Mouse (Mus musculus) layer of hippocampus, adult 9-10 months (tissue): ENCODE results near the gene Dclk1.

ENCODE experiments used
- DNase-seq: peaks from one replicate; pipeline ENCODE4 v3.0.0; 2022; ENCODE audit warnings: low spot score

Dclk1 gene

GRCm38 (mm10) chr3:55499298-55499697 is 257.1 kb downstream of the Dclk1 start:
- DNase-seq: no peak

GRCm38 (mm10) chr3:55510198-55510597 is 268.0 kb downstream of the Dclk1 start:
- no peak for DNase-seq

GRCm38 (mm10) chr3:55511658-55512057 is 269.5 kb downstream of the Dclk1 start:
- DNase-seq: no peak

GRCm38 (mm10) chr3:55515966-55516365 is 273.8 kb downstream of the Dclk1 start:
- no peak for DNase-seq

- no peak for DNase-seq
These were observed 275.4 kb downstream of the Dclk1 start for GRCm38 (mm10) chr3:55517454-55518014.

GRCm38 (mm10) chr3:55520240-55521180 is 278.3 kb downstream of the Dclk1 start:
- DNase-seq: peak; percentile 78

- DNase-seq: no peak
These were observed 279.6 kb downstream of the Dclk1 start for GRCm38 (mm10) chr3:55521776-55522175.

GRCm38 (mm10) chr3:55523224-55523623 is 281.1 kb downstream of the Dclk1 start:
- DNase-seq: no peak

GRCm38 (mm10) chr3:55523735-55524477 is 281.7 kb downstream of the Dclk1 start:
- no peak for DNase-seq

- no peak for DNase-seq
These were observed 282.5 kb downstream of the Dclk1 start for GRCm38 (mm10) chr3:55524491-55525195.

GRCm38 (mm10) chr3:55526470-55526869 is 284.3 kb downstream of the Dclk1 start:
- DNase-seq: no peak

GRCm38 (mm10) chr3:55527566-55527965 is 285.4 kb downstream of the Dclk1 start:
- no peak for DNase-seq

- no peak for DNase-seq
These were observed 285.8 kb downstream of the Dclk1 start for GRCm38 (mm10) chr3:55528012-55528411.

GRCm38 (mm10) chr3:55529414-55529813 is 287.2 kb downstream of the Dclk1 start:
- DNase-seq: no peak

GRCm38 (mm10) chr3:55531204-55532044 is 289.3 kb downstream of the Dclk1 start:
- DNase-seq: no peak

- no peak for DNase-seq
These were observed 290.2 kb downstream of the Dclk1 start for GRCm38 (mm10) chr3:55532175-55532973.

- DNase-seq: no peak
These were observed 293.5 kb downstream of the Dclk1 start for GRCm38 (mm10) chr3:55535591-55536200.

- no peak for DNase-seq
These were observed 294.7 kb downstream of the Dclk1 start for GRCm38 (mm10) chr3:55536901-55537300.

- DNase-seq: no peak
These were observed 295.6 kb downstream of the Dclk1 start for GRCm38 (mm10) chr3:55537714-55538113.

- DNase-seq: no peak
These were observed 297.2 kb downstream of the Dclk1 start for GRCm38 (mm10) chr3:55539400-55539799.
